Mouse (Mus musculus) cortical plate, adult 2 months (tissue): ENCODE data around the gene 1700020A23Rik.

ENCODE experiments used
- CTCF ChIP-seq: fragments of 200-500 bp; IDR thresholded peaks from 2 replicates; pipeline ENCODE4 v1.5.1; 2011; ENCODE audit warnings: mild to moderate bottlenecking, control low read depth, low read length; ENCODE audit not compliant: insufficient read depth; ENCODE audit errors: extremely low read depth
- POLR2A ChIP-seq: fragments of 200-500 bp; IDR thresholded peaks from 2 replicates; pipeline ENCODE4 v1.6.1; 2011; ENCODE audit warnings: mild to moderate bottlenecking, low read length, control low read depth; ENCODE audit not compliant: insufficient read depth; ENCODE audit errors: extremely low read depth

DNA sequence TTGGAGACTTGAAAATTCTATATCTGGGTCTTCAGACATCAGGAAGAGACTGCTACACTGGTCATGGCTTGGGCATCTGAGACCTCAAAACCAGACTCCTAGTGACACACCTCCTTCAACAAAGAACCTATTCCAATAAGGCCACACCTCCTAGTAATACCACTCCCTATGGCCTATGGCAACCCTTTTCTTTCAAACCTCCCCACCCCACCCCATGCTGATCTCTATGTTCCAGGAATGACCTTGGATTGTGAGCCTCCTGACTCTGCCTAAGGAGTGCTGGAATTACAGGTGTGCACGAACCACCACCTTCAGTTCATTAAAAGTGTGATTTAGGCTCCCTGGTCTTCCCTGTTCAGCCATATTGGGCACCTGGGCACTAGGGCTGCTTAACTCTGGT is 5.0 kb upstream of the 1700020A23Rik start:
- TF ChIP-seq CTCF (no peak), POLR2A (no peak)
